Mouse (Mus musculus) lung, postnatal 36 days (tissue): ENCODE data around the gene Apc2.
A peak's percentile ranks its signal among the peaks of the same experiment; 100 is the strongest.
"Not testable (repeated sequence)": the region's sequence is repeated elsewhere in the genome, so short reads cannot be mapped to it uniquely, and the experiment has no call there.

Source experiments
- DNase-seq: peaks from one replicate; pipeline ENCODE4 v3.0.0; 2022; ENCODE audit warnings: mixed read lengths

Gene Apc2

DNA sequence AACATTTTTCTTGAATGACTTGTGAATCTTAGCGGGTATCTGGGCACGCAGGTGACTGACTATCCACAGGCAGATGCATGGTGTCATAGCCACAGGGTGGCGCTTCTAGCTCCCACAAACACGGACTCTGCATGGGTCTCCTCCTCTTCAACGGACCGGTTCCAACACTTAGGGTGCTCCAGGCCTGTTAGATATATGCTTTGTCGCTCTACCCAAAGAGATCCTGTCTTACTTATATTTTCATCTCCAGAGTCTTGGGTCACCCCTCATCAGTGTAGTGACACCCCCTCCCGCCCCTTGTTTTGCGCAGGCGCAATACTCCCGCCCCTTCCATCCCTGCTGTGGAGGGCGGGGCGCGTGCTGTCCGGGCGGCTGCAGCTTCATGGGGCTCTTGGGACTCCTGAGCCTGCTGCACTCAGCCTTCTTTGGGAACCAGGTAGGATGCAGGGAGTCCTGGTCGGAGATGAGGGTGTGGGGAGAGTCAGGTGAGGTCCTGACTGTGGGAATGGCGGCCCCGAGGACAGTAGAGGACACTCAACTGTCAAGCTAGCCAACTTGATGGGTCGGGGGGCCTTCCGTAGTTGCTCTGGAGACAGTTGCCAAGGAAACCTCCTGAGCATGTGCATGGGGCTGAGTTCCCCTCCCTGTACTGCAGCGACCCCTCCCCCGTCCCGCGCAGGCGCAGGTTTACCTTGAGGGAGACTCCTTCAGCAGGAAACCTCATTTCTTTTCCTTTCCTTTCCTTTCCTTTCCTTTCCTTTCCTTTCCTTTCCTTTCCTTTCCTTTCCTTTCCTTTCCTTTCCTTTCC lies at the start of gene Apc2:
Gene Apc2, plus strand, starts transcription at position 360 of the 808 bp plus-strand sequence.
- peak; percentile 88 for DNase-seq

GRCm38 (mm10) chr10:80247849-80248248 lies 47.9 kb upstream of the Apc2 start:
- no peak for DNase-seq

GRCm38 (mm10) chr10:80248437-80248836 lies 47.3 kb upstream of the Apc2 start:
- DNase-seq = not testable (repeated sequence)

- peak; percentile 97 for DNase-seq
Observed at GRCm38 (mm10) chr10:80248971-80249640, 46.7 kb upstream of the Apc2 start, which contains the start of gene Ndufs7. TSS of gene Ndufs7 (plus strand) at chr10:80249121.

GRCm38 (mm10) chr10:80250059-80250458 lies 45.7 kb upstream of the Apc2 start:
- DNase-seq = no peak

DNA sequence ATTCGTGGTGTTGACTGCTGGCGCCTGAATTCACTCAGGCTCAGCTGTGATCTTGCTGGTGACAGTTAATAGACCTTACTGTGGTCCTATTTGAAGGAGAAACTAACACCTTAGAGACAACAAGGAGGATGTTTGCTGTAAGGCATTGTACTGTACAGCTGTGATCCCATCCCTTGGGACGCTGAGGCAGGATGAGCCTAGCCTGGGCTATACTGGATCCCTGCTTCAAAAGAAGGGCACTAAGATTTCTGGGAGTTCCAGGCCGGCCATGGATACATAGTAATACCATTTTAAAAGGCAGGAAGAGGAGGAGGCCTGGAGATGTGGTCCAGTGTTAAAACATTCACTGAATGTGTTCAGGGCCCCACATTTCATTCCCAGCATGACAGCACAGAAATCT lies 45.2 kb upstream of the Apc2 start:
- no peak for DNase-seq

DNA sequence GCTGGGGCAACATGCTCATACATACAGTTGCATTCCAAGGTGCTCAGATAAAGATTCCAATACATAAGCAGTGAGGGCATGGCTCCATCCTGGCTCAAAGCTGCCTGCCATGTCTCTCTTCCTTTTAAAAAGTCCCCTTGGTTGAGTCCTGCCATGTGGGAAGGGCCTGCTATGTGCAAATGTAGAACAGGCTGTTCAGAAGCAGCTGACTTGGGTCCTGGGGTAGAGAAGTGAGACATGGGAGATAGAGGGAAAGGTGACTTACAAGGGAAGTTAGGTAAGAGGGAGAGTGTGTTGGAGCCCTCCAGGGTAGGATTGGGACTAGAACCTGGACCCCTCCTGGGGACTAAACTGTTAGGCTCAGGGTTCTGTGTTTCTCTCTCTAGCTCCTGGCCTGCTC lies 43.8 kb upstream of the Apc2 start:
- no peak for DNase-seq

DNA sequence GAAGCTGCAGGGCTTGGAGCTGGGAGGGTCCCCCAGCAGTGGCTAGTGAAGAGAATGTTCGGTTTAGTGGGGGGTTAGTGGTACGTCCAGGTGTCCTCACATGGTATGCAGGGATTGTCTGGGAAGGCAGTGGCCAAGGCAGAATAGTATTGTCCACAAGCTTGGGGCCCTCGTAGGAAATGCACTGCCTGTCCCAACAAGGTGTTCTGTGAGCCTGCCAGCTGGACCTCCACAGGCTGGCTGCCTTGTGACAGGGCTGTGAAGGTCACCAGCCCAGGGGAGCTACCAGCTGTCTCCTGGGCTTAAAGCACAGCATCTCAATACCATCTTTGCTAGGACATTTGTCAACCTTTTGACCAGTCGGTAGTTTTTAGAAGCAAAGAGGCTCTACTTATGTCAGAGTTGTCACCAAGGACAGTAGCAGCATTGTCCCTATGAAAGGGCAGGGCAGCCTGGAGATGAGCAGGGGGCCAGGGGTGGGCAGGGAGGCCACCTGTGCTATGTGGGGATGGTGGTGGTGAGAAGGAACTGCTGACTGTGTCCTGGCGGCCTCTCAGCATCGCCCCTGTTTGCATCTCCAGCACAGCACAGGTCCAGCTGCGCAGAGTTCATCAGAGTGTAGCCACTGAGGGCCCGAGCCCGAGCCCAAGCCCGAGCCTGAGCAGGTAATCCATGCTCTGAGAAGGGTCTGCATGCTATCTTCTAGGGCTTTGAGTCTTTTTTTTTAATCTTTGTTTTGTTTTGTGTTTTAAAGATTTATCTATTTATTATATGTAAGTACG lies 43.1 kb upstream of the Apc2 start:
- DNase-seq = no peak

DNA sequence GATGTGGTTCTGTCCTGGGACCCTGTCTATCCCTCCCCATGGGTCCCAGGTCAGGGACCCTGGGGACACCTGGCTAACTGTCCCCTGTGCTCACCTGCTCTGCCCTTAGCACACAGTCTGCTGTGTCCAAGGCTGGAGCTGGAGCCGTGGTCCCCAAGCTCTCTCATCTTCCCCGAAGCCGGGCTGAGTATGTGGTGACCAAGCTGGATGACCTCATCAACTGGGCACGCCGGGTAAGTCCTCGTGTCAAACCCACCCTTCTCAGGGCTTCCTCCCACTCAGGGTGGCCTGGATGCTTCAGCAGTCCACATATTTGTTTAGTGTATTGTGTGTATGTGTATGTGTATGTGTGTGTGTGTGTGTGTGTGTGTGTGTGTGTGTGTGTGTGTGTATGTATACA lies 42.2 kb upstream of the Apc2 start:
- DNase-seq = no peak

GRCm38 (mm10) chr10:80254331-80255297 lies 41.2 kb upstream of the Apc2 start:
- DNase-seq = no peak

- DNase-seq = peak; percentile 38
Observed at GRCm38 (mm10) chr10:80255881-80256535, 39.8 kb upstream of the Apc2 start.

DNA sequence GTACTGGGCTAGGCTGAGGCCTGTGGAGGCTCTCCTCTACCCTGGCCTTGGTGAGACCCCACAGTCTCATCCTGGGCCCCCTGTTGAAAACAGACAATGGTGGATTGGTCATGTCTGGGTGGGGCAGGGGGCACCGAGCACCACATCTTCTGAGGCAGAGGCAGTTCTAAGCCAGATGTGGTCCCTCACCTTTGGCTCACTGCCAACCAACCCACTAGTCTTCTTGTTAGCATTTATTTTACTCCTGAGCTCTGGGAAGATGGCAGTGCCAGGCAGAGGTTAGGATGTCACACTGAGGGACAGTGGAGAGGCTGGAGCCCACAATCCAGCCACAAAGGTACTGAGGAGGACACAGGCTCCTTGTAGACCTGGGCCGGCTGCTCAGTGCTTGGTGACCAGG lies 37.8 kb upstream of the Apc2 start:
- DNase-seq = no peak

- DNase-seq = no peak
Observed at GRCm38 (mm10) chr10:80258752-80259462, 36.9 kb upstream of the Apc2 start.

DNA sequence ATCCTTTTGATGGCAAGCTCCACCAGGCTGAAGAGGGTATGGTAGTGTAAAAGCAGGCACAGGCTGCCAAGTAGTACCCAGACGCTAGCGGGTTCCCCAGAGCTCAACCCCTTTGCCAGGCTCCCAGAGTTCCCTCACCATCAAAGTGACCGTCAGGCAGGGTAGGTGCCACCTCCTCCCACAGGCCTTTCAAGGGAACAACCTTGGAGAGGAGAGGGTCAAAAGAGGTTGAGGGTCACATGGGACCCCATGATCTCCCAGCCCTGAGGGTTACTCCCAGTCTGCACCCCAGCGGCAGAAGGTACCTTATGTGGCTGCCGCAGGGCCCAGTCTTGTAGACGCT lies 36.3 kb upstream of the Apc2 start:
- DNase-seq = no peak

DNA sequence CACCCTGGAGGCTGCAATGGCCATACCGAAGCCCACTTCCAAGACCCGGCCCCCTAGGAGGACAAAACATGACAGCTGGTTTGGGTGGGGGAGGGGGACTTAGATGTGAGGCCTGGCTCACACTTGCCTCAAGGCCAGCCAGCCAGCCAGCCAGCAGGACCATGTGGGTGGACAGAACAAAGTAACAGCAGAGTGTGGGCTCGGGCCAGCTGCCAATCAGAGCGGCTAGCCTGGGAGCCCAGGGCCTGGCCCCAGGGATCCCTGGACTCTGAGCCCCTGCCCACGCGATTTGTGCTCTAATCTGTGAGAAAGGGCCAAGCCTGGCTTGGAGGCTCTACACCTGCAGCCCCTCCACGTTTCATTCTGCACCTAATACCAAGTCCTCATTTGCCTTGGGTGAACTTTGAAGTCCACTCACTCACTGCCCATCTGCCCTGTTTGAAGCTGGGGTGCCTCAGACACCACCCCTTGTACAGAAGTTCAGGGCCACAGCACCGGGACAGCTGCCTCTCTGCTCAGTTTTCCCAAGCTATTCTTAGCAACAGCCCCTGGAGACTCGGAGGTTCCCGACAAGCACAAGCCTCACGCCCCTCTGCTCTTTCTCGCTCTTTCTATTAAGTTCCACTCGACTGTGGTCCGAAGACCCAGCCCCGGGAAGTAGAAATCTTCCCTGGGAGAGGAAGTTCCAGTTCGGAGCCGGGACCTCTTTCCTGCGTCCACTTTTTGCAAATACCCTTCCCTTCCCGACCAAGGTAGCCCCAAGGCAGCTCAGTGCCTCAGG lies 35.7 kb upstream of the Apc2 start:
- DNase-seq = peak; percentile 43

- DNase-seq = peak; percentile 99
Observed at GRCm38 (mm10) chr10:80260642-80261584, 34.9 kb upstream of the Apc2 start, which contains the start of the genes Gamt and Dazap1. TSS of gene Gamt (minus strand) at chr10:80261012. TSS of gene Dazap1 (plus strand) at chr10:80261486.

GRCm38 (mm10) chr10:80261585-80261968 lies 34.2 kb upstream of the Apc2 start:
- DNase-seq = peak; percentile 100

DNA sequence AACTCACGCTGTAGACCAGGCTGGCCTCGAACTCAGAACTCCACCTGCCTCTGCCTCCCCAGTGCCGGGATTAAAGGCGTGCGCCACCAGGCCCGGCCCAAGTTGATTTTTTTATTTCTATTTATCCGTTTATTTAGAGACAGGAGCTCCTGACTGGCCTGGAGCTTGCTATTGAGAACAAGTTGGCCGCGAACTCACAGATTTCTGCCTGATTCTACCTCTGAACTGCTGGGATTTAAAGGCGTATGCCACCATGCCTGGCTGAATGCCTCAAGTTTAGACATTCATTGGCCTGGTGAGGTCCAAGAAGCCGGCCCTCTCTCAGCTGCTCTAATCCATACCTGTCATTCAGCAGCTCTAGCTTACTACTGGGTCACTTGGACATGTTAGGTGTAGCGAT lies 33.6 kb upstream of the Apc2 start:
- DNase-seq = no peak

- DNase-seq = no peak
Observed at GRCm38 (mm10) chr10:80262776-80263365, 32.9 kb upstream of the Apc2 start.
